Mouse (Mus musculus) thymus, adult 2 months (tissue): ENCODE measurements at regions not wholly inside any gene's neighbourhood (a gene's known extent, or its start where the extent isn't known, plus 50 kb on each side); places are given as distances from the start of the nearest gene placed in this dataset.

Experiments used
- CTCF ChIP-seq: fragments of 200-500 bp; IDR thresholded peaks from 2 replicates; pipeline ENCODE4 v1.5.1; 2012; ENCODE audit warnings: mild to moderate bottlenecking, control low read depth, low read length, moderate library complexity, borderline replicate concordance; ENCODE audit not compliant: control insufficient read depth, poor library complexity, insufficient read depth; ENCODE audit errors: extremely low read depth
- POLR2A ChIP-seq: fragments of 200-500 bp; IDR thresholded peaks from 2 replicates; pipeline ENCODE4 v1.6.1; 2012; ENCODE audit warnings: mild to moderate bottlenecking, low read length, control low read depth, moderate library complexity; ENCODE audit not compliant: control insufficient read depth, poor library complexity, insufficient read depth; ENCODE audit errors: extremely low read depth

- TF ChIP-seq POLR2A (no peak), CTCF (no peak)
These were observed 87.6 kb upstream of the Foxn2 start for GRCm38 (mm10) chr17:88352960-88353359.
